Mouse (Mus musculus) kidney, adult 2 months (tissue): Measurements from ENCODE around the gene Cib4.

Experiments used
- CTCF ChIP-seq: fragments of 200-500 bp; conservative IDR thresholded peaks from 2 replicates; pipeline ENCODE4 v1.5.1; 2011; ENCODE audit warnings: low read depth, mild to moderate bottlenecking, control low read depth, low read length, moderate library complexity, mixed read lengths; ENCODE audit not compliant: insufficient read depth, insufficient read length
- POLR2A ChIP-seq: fragments of 200-500 bp; IDR thresholded peaks from one replicate; pipeline ENCODE4 v1.6.1; 2011; ENCODE audit warnings: low read depth, low read length, control low read depth

DNA sequence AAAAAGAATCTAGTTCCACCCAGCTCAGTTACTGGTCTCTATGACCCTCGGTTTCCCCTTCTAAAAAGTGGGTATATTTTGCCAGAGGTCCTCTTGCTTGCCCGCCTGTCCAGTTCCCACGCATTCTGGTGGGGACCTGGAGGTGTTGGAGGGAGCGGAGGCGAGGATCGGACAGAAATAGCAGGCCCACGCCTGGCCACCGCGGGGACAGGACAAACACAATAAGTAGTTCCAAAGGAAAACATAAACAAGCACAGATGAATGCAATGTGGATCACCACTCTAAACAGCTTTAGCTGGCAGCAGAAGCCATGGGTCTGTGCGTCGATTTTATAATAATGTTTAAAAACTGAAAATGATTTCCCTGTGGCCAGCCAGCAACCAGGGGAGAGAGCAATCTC, 47.7 kb upstream of the Cib4 start:
- TF ChIP-seq CTCF (no peak), POLR2A (no peak)
